Mouse (Mus musculus) MN1 (cell line): Measurements from ENCODE around the gene 2410004B18Rik.
A peak's percentile ranks its signal among the peaks of the same experiment; 100 is the strongest.

Source experiments
- DNase-seq: peaks from one replicate; pipeline ENCODE4 v3.0.0-alpha.2; 2016; ENCODE audit warnings: low spot score

2410004B18Rik gene

GRCm38 (mm10) chr3:145929525-145930400 is 8.1 kb upstream of the 2410004B18Rik start:
- DNase-seq, result no peak

DNA sequence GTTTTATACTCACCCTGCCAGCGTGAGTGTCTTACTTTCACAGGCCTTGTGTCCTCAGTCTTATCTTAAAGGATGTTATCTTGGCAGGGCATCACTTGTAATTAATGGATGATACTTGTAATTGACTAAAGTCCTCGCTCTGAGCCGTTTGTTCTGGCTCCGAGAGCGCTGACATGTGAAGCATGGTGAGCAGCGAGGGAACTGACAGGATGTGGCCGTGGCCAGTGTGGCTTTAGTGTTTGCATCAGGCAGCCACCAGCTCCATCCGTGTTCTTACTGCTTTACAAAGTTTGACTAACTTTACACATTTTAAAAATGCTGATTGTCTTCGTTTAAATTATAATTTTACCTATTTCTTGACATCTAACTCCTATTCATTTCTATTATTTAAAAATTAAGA is 4.0 kb upstream of the 2410004B18Rik start:
- no peak for DNase-seq

DNA sequence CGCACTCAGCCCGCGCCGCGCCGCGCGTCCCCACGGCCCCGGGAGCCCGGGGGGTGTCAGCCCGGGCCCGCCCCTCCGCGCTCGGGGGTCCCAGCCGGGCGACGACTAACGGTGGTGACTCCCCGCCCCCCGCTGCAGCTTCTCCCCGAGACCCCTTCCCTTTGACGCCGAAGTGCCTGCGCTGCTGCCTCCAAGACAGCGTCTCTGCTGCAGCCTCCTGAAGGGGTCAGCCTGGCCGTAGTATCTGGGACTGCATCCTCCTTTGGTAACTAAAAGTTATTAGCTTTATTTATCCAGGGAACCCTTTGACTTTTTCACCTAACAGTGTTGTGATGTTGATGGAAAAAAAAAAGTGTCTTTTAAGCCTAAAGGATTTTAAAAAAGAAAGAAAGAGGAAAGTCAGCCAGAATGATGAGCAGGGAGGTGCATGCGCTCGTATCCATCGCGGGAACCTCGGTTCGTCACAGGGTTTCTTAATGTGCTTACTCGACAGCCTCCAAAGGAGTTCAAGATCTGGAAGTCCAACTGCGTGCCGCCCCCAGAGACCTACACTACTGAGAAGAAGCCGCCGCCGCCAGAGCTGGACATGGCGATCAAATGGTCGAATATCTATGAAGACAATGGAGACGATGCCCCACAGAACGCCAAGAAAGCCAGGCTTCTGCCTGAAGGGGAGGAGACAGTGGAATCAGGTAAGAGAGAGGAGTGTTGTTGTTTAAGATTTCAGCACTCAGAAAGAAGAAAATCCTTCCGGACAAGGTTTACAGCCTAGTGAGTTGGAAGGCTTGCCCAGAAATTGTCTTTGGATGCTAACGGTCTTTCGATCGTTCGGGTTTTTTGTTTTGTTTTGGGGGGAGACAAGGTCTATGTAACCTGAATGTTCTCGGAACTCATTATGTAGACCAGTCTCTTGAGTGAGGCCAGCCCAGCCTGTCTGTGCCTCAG is 863 bp downstream of the 2410004B18Rik start:
- DNase-seq, result peak; percentile 50

DNA sequence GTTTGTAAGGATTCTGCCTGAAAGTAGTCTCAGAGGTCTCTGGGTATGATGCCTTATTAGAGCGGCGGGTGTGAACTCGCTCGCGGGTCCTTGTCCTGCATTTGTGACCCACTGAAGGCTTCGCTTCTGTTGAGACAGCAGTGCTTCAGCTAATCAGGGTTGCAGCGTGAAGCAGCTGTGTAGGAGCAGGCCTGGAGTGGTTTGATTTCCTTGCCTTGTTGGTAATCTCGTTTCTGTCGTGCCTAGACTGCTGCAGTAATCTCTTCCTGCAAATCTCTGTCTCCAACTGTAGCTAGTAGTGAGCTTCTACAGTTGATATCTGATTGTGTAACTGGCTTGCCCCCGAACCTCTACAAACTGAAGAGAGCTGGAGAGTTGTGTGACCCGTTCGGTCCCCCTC is 1.6 kb downstream of the 2410004B18Rik start:
- no peak for DNase-seq

DNA sequence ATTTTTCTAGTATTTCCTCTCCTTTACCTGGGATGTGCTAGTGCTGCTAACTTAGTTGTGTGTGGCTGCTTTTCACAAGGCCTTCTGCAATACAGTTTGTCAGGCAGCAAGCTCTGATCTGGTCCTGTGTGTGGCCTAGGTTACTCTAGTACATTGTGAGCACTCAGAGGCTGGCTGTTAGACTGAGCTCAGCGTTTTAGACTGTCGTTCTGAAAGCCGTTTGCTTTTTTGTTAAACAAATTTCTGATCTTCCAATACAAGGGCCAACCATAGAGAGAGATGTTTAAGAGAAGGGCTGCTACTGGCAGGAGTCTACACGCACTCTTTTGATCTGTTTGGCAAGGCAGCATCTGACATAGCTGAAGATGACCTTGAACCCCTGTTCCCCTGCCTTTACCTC is 2.2 kb downstream of the 2410004B18Rik start:
- no peak for DNase-seq

DNA sequence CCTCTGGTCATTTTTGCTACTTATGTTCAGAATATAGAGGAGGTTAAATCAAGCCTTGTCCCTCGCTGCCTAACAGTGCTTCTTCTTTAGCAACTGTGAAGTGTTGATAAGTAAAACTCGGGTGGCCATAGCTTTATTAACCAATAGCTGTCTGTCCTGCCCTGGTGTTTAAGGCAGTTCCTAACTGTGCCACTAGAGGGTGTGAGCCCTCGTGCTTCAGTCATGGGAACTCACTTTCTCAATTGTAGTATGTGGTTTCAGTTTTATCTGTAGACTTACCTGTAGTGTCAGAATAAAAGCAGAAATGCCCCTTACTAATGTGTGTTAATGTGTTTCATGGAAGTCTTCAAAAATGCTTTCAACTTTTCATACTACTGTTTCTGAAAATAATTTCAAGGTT is 4.2 kb downstream of the 2410004B18Rik start:
- DNase-seq, result peak; percentile 74

DNA sequence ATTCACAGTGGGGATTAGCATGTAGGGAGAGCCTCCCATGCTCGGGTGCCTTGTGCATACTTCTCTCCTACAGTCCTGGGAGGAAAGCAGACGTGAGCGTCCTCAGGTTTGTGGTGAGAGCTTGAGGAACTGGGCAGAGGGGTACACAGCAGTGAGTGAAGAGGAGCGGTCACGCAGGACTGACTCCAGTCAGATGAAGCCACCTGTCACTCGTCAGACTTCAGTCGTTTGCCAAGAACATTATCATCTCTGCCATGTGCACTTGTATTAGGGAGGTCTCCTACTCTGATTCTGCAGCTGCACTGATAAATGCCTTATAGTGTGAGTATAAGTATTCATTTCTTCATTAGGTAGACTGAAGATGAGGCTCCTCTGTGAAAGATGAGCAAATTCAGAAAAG is 6.5 kb downstream of the 2410004B18Rik start:
- no peak for DNase-seq

- DNase-seq, result no peak
Measured at GRCm38 (mm10) chr3:145945904-145946303, 8.1 kb downstream of the 2410004B18Rik start.

DNA sequence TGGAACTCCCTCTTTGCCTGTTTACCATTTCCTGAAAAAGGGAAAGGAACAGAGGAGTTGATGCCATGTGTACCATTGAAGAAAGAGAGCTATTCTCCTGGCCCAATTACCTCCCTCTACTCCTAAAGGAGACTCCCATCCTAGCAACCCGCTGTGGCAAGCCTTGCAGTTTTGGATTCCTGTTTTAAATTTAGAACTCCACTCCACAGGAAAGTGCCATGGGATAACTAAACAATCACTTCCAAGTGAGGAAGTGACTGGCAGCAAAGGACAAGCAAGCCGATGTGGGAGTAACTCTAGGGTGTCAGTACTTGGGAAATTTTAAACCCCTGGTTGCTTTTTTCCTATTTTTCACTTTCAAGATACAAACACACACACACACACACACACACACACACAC is 8.8 kb downstream of the 2410004B18Rik start:
- no peak for DNase-seq

- no peak for DNase-seq
Measured at GRCm38 (mm10) chr3:145947539-145948204, 9.9 kb downstream of the 2410004B18Rik start.

GRCm38 (mm10) chr3:145950034-145950814 is 12.4 kb downstream of the 2410004B18Rik start:
- peak; percentile 83 for DNase-seq

- no peak for DNase-seq
Measured at GRCm38 (mm10) chr3:145950815-145951130, 13.0 kb downstream of the 2410004B18Rik start.

GRCm38 (mm10) chr3:145951287-145952165 is 13.7 kb downstream of the 2410004B18Rik start:
- no peak for DNase-seq

DNA sequence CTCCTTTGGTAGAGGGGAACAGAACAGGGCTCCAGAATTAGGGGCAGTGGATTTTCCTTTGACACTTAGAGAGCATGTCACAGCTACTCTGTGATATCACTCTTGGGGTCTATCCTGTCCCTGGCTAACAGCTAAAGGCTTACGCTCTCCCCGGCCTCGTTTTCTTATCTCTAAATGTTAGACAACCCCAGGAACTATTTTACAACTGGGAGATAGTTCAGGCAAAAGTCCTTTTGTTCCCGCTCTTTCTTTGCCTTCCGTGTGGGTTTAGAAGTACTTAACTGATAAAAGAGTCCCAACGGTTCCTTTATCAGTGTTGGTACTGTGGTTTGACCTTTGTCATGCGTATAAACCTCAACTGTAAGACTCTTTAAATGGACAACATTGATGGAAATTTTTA is 15.1 kb downstream of the 2410004B18Rik start:
- no peak for DNase-seq

DNA sequence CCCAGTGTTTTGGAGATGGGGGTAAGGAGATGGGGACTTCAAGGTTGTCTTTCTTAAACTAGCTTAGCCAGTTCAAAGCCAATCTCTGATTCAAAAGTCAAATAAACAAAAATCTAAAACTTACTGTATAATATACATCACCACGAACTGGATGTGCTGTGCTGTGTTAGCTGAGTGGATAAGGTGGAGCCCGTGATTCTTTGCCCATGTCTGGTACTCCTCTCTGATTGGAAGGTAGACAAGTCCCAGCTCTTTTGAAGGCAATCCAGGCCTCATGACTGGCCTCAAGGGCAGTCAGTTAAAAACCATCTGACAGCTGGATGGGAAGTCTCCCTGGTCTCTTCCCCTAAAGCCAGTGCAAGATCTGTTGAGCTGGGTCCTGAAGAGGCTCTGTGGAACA is 15.6 kb downstream of the 2410004B18Rik start:
- DNase-seq, result no peak

- DNase-seq, result no peak
Measured at GRCm38 (mm10) chr3:145959824-145960223, 22.0 kb downstream of the 2410004B18Rik start.

GRCm38 (mm10) chr3:145962411-145962810 is 24.6 kb downstream of the 2410004B18Rik start:
- no peak for DNase-seq

DNA sequence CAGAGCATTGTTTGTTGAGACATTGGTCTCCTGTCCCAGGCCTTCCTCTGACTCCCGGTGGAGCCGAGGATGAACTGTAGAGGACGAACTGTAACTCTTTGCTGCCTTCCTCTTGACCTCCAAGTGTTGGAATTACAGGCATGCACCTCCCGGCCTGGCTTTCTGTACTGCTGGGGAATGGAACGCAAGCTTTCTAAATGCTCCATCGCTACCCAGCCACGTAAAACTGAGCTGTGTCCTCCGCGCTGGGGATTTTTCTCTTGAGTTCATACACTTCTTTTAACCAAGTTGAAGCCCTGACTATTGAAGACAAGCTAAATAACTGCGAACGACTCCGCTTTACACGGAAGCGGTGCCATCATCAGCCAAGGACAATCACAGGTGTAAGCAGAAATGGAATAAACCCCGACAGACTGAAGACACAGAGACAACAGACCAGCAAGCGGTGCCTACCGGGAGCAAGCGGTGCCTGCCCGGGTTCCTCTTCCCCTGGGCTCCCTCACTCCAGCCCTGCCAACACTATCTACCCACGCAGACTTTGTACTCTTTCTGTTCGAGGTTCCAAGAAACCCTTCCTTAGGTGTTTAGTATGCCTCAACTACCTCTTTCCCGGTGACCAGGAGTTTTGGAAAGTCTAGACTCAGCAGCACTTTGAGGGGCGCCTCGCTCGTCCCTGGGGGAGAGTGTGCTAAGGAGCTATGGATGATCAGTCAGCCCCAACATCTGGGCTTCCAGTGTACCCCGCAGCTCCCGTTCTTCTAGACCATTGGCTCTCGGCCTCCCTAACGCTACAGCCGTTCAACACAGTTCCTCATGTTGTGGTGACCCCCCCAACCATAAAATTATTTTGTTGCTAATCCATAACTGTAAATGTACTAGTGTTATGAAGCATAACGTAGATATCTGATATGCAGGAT is 25.5 kb downstream of the 2410004B18Rik start:
- DNase-seq, result no peak

- DNase-seq, result peak; percentile 21
Measured at GRCm38 (mm10) chr3:145964018-145964387, 26.2 kb downstream of the 2410004B18Rik start.

GRCm38 (mm10) chr3:145964473-145964872 is 26.7 kb downstream of the 2410004B18Rik start:
- DNase-seq, result peak; percentile 42
